Mouse (Mus musculus) G1E (cell line): Measurements from ENCODE around the gene Pxn. TPM values are rescaled to one million over a fixed set of nuclear protein-coding genes. Genes with fewer than 3 reads are reported as not detected.

Source experiments
- ATAC-seq: 2 replicates; pipeline ENCODE4 v1.8.0; 2016; ENCODE audit warnings: mild to moderate bottlenecking; ENCODE audit not compliant: insufficient number of reproducible peaks, poor library complexity, low FRiP score, severe bottlenecking; ENCODE audit errors: extremely low read depth
- DNase-seq: peaks from one replicate; pipeline ENCODE4 v3.0.0; 2012; ENCODE audit warnings: low spot score
- H3K27me3 ChIP-seq: 2 replicates; pipeline ENCODE4 v1.6.1; 2012; ENCODE audit warnings: mild to moderate bottlenecking, low read length, inconsistent platforms; ENCODE audit not compliant: insufficient read depth
- H3K36me3 ChIP-seq: replicated peaks from 2 replicates; pipeline ENCODE3; 2012; ENCODE audit warnings: mild to moderate bottlenecking, inconsistent platforms
- H3K4me1 ChIP-seq: 2 replicates; pipeline ENCODE4 v1.6.1; 2012; ENCODE audit warnings: low read depth, low read length, inconsistent platforms, mixed read lengths; ENCODE audit not compliant: insufficient read depth
- H3K4me3 ChIP-seq: 2 replicates; pipeline ENCODE4 v1.5.1; 2012; ENCODE audit warnings: low read depth, mild to moderate bottlenecking, inconsistent platforms, low read length, moderate library complexity, mixed read lengths
- H3K9me3 ChIP-seq: replicated peaks from 2 replicates; pipeline ENCODE4 v1.6.1; 2012; ENCODE audit warnings: inconsistent platforms
- CTCF ChIP-seq: IDR thresholded peaks from 2 replicates; pipeline ENCODE4 v1.5.1; 2012; ENCODE audit warnings: low read depth, low read length, inconsistent platforms, mixed read lengths
- GATA1 ChIP-seq: IDR thresholded peaks from 2 replicates; pipeline ENCODE4 v1.6.1; 2012; ENCODE audit warnings: borderline replicate concordance, low read length, inconsistent platforms, mixed read lengths
- GATA2 ChIP-seq: IDR thresholded peaks from 2 replicates; pipeline ENCODE4 v1.6.1; 2012; ENCODE audit warnings: low read depth, low read length, inconsistent platforms, borderline replicate concordance
- POLR2AphosphoS5 ChIP-seq: IDR thresholded peaks from 2 replicates; pipeline ENCODE4 v1.6.1; 2012; ENCODE audit warnings: low read depth, low read length, inconsistent platforms; ENCODE audit not compliant: insufficient replicate concordance
- TAL1 ChIP-seq: conservative IDR thresholded peaks from 2 replicates; pipeline ENCODE4 v1.6.1; 2012; ENCODE audit warnings: low read depth, low read length, inconsistent platforms, mixed read lengths
- polyA plus RNA-seq: library from polyadenylated mRNA; stranded (reverse); fragments of >175 nt; gene quantifications from 2 replicates; pipeline ENCODE4 v1.2.3, GENCODE M21; 2012
- total RNA-seq, 2 experiments: library from RNA; stranded (forward) in 1 of 2; stranded (reverse) in 1 of 2; fragments of 200-1000 nt in 1 of 2; fragments of >200 nt in 1 of 2; fragmentation: Nextera tagmentation in 1 of 2; gene quantifications; 2 replicates each; pipeline ENCODE4 v1.2.3; 2014 to 2017

Pxn gene
- total and polyA plus RNA-seq, 3 experiments, result 14.2 to 62.9 (median 17.8) TPM

DNA sequence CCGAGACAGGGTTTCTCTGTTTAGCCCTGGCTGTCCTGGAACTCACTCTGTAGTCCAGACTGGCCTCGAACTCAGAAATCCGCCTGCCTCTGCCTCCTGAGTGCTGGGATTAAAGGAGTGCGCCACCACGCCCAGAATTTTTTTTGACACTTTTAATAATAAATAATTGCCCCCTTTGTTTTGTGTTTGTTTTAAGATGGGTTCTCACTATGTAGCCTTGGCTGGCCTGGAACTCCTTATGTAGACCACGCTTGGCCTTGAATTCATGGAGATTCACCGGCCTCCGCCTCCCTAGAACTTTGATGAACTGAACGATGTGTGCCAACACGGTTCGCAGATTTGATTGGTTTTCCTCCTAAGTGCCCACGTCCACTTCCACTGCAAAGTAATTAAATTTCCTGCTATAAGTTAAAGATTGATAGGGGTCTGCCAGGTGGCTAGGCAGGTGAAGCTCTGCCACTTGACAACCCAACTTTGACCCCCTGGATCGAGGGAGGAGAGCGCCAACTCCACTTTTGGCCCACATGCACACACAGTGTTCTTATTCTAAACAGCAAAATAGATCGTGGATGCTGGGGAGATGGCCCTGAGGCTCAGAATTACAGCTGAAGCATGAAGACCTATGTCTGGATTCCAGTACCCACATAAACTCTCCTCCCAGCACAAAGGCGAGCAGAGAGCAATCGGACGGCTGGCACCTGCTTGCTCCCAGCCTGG, 20.8 kb upstream of the Pxn start:
- Histone ChIP-seq H3K9me3 (no peaks in the 10 kb centered on the region), H3K4me1 (peaks cover 39% of the 10 kb centered on the region), H3K36me3 (peaks cover 20% of the 10 kb centered on the region), H3K27me3 (no peaks in the 10 kb centered on the region), H3K4me3 (no peak overlapping the region)
- TF ChIP-seq CTCF (no peak), TAL1 (no peak), GATA1 (no peak), GATA2 (no peak), POLR2AphosphoS5 (no peak)
- ATAC-seq (no peak), DNase-seq (no peak)

DNA sequence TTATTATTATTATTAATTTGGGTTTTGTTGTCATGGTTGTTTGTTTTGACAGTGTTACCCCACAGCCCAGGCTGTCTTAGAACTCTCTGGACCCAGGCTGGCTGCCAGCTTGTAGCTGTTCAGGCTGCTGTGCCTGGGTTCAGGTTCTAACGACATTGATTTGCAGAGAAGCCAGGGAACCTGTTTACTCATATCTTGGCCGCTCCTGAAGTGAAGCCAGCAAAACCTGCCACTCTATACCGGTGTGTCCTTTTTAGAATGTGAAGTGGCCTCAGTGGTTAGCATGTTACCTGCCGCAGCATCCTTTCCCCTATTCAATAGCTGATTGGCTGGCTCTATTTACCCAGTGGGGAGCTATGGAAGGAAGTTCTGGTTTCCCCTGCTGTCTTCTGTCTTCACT, 19.8 kb upstream of the Pxn start:
- peaks cover 13% of the 10 kb centered on the region for H3K36me3 ChIP-seq
- DNase-seq, result no peak
- ATAC-seq, result no peak
- no peaks in the 10 kb centered on the region for H3K27me3 ChIP-seq
- H3K4me1 ChIP-seq, result peaks cover 48% of the 10 kb centered on the region
- no peak overlapping the region for H3K4me3 ChIP-seq
- no peak for TF ChIP-seq POLR2AphosphoS5
- no peaks in the 10 kb centered on the region for H3K9me3 ChIP-seq

GRCm38 (mm10) chr5:115487353-115487752, 19.1 kb upstream of the Pxn start:
- Histone ChIP-seq H3K4me1 (peaks cover 51% of the 10 kb centered on the region), H3K4me3 (no peak overlapping the region), H3K27me3 (no peaks in the 10 kb centered on the region), H3K9me3 (no peaks in the 10 kb centered on the region), H3K36me3 (peaks cover 8% of the 10 kb centered on the region)
- ATAC-seq (no peak), DNase-seq (no peak)
- TF ChIP-seq POLR2AphosphoS5 (no peak), TAL1 (no peak), GATA2 (no peak), CTCF (no peak), GATA1 (no peak)

DNA sequence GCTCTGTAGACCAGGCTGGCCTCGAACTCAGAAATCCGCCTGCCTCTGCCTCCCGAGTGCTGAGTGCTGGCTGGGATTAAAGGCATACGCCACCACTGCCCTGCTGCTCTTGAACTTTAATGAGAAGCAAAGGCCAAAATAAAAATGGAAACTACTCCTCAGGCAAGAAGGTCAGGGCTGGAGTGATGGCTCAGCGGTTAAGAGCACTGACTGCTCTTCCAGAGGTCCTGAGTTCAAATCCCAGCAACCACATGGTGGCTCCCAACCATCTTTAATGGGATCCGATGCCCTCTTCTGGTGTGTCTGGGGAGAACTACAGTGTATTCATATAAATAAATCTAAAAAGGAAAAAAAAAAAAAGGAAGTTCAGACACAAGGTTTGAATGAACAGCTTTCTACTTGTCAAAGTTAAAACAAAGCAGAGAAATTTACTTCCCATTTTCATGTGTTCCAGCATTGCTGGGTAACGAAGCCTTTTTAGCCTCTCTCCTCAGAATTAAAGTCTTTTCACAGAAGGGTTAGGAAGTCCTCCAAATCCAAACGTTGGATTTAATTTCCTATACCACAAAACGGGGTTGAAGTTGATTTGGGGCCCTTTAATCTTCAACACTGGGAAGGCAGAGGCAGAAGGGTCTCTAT, 18.4 kb upstream of the Pxn start:
- peaks cover 52% of the 10 kb centered on the region for H3K4me1 ChIP-seq
- no peaks in the 10 kb centered on the region for H3K27me3 ChIP-seq
- no peak for DNase-seq
- peaks cover 1% of the 10 kb centered on the region for H3K36me3 ChIP-seq
- H3K4me3 ChIP-seq, result no peak overlapping the region
- no peak for ATAC-seq
- H3K9me3 ChIP-seq, result no peaks in the 10 kb centered on the region
- no peak for TF ChIP-seq GATA1
- TF ChIP-seq GATA2, result no peak
- no peak for TF ChIP-seq TAL1
- no peak for TF ChIP-seq CTCF
- TF ChIP-seq POLR2AphosphoS5, result no peak

DNA sequence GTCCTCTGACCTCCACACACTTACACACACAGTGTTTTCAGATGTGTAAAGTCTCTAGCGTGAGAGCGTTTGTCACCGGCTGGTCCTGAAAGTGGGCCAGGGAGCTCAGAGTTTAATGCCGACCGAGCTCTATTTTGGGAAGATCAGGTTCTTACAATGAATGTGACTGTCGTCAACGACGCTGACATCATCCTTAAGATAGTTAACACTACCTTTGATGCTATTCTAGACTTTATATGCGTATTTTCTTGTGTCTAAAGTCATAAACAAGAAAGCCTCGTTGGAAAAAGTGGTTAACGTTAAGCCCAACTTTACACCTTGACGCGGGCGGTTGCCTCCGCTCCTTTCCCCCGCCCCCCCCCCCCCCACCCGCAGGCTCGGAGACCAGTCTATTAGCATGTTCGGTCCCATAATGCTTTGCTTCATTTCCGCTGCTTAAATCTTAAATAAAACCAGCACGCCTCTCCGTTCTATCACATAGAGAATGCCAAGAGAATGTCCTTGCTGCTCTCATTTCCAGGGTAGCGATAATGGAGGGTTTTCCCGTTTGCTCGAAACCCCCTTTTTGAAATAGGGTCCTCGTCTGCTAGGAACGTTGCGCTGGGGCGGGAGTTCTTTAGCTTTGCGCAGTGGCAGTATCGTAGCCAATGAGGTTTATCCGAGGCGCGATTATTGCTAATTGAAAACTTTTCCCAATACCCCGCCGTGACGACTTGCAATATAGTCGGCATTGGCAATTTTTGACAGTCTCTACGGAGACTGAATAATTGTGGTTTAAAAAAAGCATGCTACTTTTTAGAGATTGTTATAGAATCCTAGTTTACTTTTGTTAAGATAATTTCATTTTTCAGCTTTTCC, 17.4 kb upstream of the Pxn start:
- H3K36me3 ChIP-seq, result no peaks in the 10 kb centered on the region
- peak overlapping the region; percentile 28; the same call in 1 of the 2 replicates for H3K4me3 ChIP-seq
- H3K27me3 ChIP-seq, result no peaks in the 10 kb centered on the region
- peaks cover 51% of the 10 kb centered on the region for H3K4me1 ChIP-seq
- no peak for TF ChIP-seq GATA1
- ATAC-seq (peak; percentile 38), DNase-seq (peak; percentile 57)
- H3K9me3 ChIP-seq, result no peaks in the 10 kb centered on the region

DNA sequence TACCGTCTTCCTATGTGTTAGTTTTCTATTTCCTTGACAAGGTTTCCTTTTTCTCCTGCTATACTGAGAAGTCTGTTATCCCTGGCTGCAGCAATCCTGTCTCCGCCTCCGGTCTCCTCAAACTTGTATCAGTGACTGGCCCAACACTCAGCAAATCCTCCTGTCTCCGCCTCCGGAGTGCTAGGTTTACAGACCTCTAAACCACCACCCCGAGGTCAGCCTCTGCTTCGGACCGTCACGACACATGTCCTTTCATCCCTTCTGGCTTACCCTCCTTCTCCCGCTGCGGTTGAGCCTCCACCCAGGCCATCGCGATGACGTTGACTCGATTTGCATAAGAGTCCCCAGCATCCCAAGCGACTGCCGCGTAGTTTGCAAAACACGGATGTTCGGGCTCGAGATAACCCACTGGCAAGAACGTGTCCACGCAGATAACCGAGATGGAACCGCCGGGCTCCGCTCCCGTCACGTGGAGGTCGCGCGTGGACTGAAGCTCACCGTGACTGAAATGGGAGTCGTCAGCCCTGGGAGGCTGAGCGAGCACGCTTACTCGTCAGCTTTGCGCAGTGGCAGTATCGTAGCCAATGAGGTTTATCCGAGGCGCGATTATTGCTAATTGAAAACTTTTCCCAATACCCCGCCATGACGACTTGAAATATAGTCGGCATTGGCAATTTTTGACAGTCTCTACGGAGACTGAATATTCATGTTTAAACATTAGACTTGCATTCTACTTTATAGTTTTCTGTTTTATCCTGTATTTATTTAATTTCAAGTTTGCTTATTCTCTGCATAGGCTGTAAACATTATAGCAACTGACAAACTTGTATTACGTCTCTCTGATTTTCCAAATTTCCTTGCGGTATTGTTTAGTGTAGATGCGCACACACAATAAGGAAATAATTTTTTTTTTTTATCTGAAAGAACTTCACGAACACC, 16.5 kb upstream of the Pxn start:
- peak overlapping the region; percentile 62; the same call in 1 of the 2 replicates for H3K4me3 ChIP-seq

More for the DNA sequence above, 16.5 kb upstream of the Pxn start:
- no peaks in the 10 kb centered on the region for H3K9me3 ChIP-seq
- ATAC-seq (peak; percentile 65), DNase-seq (peak; percentile 70)
- H3K36me3 ChIP-seq, result no peaks in the 10 kb centered on the region
- H3K4me1 ChIP-seq, result peaks cover 45% of the 10 kb centered on the region
- peak; percentile 100 for TF ChIP-seq POLR2AphosphoS5
- TF ChIP-seq GATA1, result no peak
- H3K27me3 ChIP-seq, result 0 out of 2 replicates have a peak, but pooled peaks cover 3% of the 10 kb centered on the region
